Mouse (Mus musculus) limb, embryonic 12.5 days (tissue): ENCODE measurements around the gene Pirb. TPM values are rescaled to one million over a fixed set of nuclear protein-coding genes. Genes with fewer than 3 reads are reported as not detected.
A peak's percentile ranks its signal among the peaks of the same experiment; 100 is the strongest.
"Not testable (repeated sequence)": the region's sequence is repeated elsewhere in the genome, so short reads cannot be mapped to it uniquely, and the experiment has no call there.

Experiments
- ATAC-seq: fragments of 200-750 bp; cut with Nextera tagmentation; 2 replicates; pipeline ENCODE4 v1.8.0; 2017; ENCODE audit warnings: low read depth, moderate TSS enrichment; ENCODE audit not compliant: insufficient number of reproducible peaks, insufficient read depth, low FRiP score, low TSS enrichment
- H3K27ac ChIP-seq: fragments of 300-500 bp; sonication (generic); 2 replicates; pipeline ENCODE4 v1.5.1; 2016; ENCODE audit warnings: mild to moderate bottlenecking, moderate library complexity
- H3K27me3 ChIP-seq: fragments of 300-500 bp; sonication (generic); 2 replicates; pipeline ENCODE4 v1.6.1; 2016; ENCODE audit warnings: mild to moderate bottlenecking, moderate library complexity
- H3K36me3 ChIP-seq: fragments of 300-500 bp; sonication (generic); 2 replicates; pipeline ENCODE4 v1.6.1; 2016; ENCODE audit warnings: mild to moderate bottlenecking, moderate library complexity
- H3K4me1 ChIP-seq: fragments of 300-500 bp; sonication (generic); replicated peaks from 2 replicates; pipeline ENCODE4 v1.6.1; 2016
- H3K4me2 ChIP-seq: fragments of 300-500 bp; sonication (generic); 2 replicates; pipeline ENCODE4 v1.6.1; 2016; ENCODE audit warnings: mild to moderate bottlenecking, moderate library complexity
- H3K4me3 ChIP-seq: fragments of 300-500 bp; sonication (generic); replicated peaks from 2 replicates; pipeline ENCODE4 v1.5.1; 2016; ENCODE audit warnings: mild to moderate bottlenecking
- H3K9ac ChIP-seq: fragments of 300-500 bp; sonication (generic); replicated peaks from 2 replicates; pipeline ENCODE4 v1.6.1; 2016; ENCODE audit warnings: mild to moderate bottlenecking, moderate library complexity
- H3K9me3 ChIP-seq: fragments of 300-500 bp; sonication (generic); 2 replicates; pipeline ENCODE4 v1.6.1; 2016; ENCODE audit warnings: mild to moderate bottlenecking, moderate library complexity
- WGBS: fragments of 180-500 bp; shearing (Covaris S2); methylation state at CpG from one replicate; pipeline ENCODE4 v1.1.7; 2016; 5-methylcytosine and 5-hydroxymethylcytosine counted together
- polyA plus RNA-seq: library from polyadenylated mRNA; unstranded; fragments of >200 nt; fragmentation: Nextera tagmentation; extraction: Ambion mirVana; gene quantifications from 2 replicates; pipeline ENCODE4 v1.2.1, GENCODE M21; 2016

The Pirb gene
- polyA plus RNA-seq, result 0.18 and 0.35 TPM in 2 replicates

DNA sequence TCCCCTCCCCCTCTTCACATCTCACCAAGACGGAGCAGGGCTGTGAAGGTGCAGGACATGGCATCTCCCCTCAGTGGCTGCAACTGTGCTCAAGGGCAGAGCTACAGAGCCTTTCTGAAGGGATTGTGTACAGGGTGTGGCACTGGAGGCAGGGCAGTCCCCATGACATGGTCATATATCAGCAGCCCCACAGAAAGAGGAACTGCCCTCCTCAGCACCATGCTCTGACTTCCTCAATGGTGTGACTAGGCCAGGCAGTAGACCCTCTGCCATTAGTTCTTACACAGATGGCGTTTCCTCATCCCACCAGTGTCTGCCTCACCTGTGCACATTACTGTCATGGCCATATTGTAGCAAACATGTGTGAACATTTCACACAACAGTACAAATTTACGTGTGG, at the start of gene Pirb:
Gene Pirb, minus strand, starts transcription at position 124 of the 400 bp plus-strand sequence.
- not testable (repeated sequence) for H3K27ac ChIP-seq, H3K9me3 ChIP-seq, H3K36me3 ChIP-seq, H3K9ac ChIP-seq, H3K27me3 ChIP-seq, H3K4me2 ChIP-seq, H3K4me3 ChIP-seq, H3K4me1 ChIP-seq, ATAC-seq
- 18% methylated on average over 1 of the region's 3 CpGs for WGBS

- H3K36me3 ChIP-seq, H3K4me1 ChIP-seq, H3K9ac ChIP-seq, H3K4me2 ChIP-seq, ATAC-seq, H3K27me3 ChIP-seq, H3K27ac ChIP-seq, H3K4me3 ChIP-seq, H3K9me3 ChIP-seq: not testable (repeated sequence)
- WGBS, result no CpG with 5 or more reads among the region's 1 CpGs
These were observed 12.5 kb upstream of the Pirb start for GRCm38 (mm10) chr7:3732675-3733074.

- not testable (repeated sequence) for ATAC-seq, H3K9ac ChIP-seq, H3K27ac ChIP-seq, H3K9me3 ChIP-seq, H3K36me3 ChIP-seq, H3K4me2 ChIP-seq, H3K27me3 ChIP-seq, H3K4me3 ChIP-seq, H3K4me1 ChIP-seq
These were observed 5.3 kb upstream of the Pirb start for GRCm38 (mm10) chr7:3725459-3725858.

GRCm38 (mm10) chr7:3715249-3715648, 4.9 kb downstream of the Pirb start:
- no peak overlapping the region for H3K4me2 ChIP-seq
- H3K9ac ChIP-seq, result no peak overlapping the region
- no peak for ATAC-seq
- H3K4me3 ChIP-seq, result no peak overlapping the region
- H3K27me3 ChIP-seq, result no peaks in the 10 kb centered on the region
- no peaks in the 10 kb centered on the region for H3K9me3 ChIP-seq
- no peak overlapping the region for H3K27ac ChIP-seq
- WGBS, result 42% methylated on average over 1 of the region's 1 CpGs
- no peaks in the 10 kb centered on the region for H3K36me3 ChIP-seq
- no peaks in the 10 kb centered on the region for H3K4me1 ChIP-seq

DNA sequence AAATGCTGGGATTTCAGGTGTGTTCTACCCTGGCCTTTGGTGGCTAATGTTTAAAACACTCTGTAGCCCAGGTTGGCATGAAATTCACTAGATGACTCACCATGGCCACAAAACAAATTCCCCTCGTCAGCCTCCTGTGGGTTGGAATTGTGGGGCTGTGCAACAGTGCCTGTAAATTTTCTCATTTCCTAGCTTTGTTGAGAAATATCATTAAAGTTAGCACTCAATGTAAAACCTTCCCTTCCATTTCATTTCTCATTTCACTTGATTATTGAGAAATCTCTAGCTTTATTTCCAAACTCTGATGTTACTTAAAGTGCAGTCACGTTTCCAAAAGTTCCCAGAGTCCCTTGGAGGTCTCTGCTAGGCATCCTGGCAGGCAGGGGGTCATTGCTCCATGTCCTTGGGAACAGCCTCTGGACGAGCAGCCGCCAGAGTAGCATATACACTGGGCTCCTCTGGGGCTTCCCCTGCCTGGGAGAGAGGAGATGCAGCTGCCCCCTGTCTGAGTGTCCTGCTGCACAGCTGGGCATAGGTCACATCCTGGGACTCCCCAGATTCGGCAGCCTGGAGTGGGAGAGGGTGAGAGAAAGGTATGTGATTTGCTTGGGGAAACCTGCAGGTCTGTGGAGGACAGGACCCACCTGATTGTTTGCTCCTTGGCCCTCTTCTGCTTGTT, 7.8 kb downstream of the Pirb start:
- no peaks in the 10 kb centered on the region for H3K27me3 ChIP-seq
- H3K9ac ChIP-seq, result no peak overlapping the region
- H3K9me3 ChIP-seq, result no peaks in the 10 kb centered on the region
- no peak for ATAC-seq
- 42% methylated on average over 5 of the region's 5 CpGs for WGBS
- peaks cover 9% of the 10 kb centered on the region; the same call in 1 of the 2 replicates for H3K36me3 ChIP-seq
- H3K4me2 ChIP-seq, result no peak overlapping the region
- no peak overlapping the region for H3K4me3 ChIP-seq
- no peaks in the 10 kb centered on the region for H3K4me1 ChIP-seq
- H3K27ac ChIP-seq, result no peak overlapping the region

DNA sequence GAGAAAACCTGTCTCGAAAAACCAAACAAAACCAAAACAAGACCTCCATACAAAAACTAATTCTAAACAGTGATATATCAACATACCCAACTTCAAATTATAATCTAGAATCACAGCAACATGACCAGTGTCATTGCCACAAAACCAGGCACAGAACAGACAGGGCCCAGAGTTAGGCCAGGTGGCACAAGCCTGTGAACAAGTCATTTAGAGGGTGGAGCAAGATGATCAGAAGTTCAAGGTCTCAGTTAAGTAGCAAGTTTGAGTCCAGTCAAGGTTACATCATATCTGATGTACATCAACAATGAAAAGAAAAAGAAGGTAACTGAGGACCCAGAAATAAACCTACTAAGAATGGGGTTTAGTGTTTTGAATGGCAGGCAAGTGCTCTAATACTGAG, 11.2 kb downstream of the Pirb start:
- H3K9me3 ChIP-seq, result no peaks in the 10 kb centered on the region
- 82% methylated on average over 1 of the region's 1 CpGs for WGBS
- H3K4me1 ChIP-seq, result peaks cover 13% of the 10 kb centered on the region
- no peak for ATAC-seq
- no peak overlapping the region for H3K27ac ChIP-seq
- no peak overlapping the region for H3K4me3 ChIP-seq
- no peaks in the 10 kb centered on the region for H3K27me3 ChIP-seq
- peaks cover 38% of the 10 kb centered on the region for H3K36me3 ChIP-seq
- no peak overlapping the region for H3K4me2 ChIP-seq
- no peak overlapping the region for H3K9ac ChIP-seq

DNA sequence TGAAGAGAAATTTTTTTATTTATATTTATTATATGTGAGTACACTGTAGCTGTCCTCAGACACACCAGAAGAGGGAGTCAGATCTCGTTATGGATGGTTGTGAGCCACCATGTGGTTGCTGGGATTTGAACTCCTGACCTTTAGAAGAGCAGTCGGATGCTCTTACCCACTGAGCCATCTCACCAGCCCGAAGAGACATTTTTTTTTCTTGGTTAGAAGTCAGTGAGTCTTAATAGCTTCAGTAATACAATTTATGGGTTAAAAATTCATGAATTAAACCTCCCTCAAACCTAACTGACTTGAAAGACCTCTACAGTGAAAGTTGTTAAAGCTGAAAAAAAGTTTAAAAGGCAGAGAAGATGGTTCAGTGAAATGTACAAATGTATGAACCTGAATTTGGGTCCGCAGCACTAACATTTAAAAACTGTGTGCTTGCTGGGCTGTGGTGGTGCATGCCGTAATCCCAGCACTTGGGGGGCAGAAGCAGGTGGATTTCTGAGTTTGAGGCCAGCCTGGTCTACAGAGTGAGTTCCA, 11.7 kb downstream of the Pirb start:
- not testable (repeated sequence) for H3K27ac ChIP-seq, ATAC-seq, H3K9me3 ChIP-seq, H3K4me2 ChIP-seq, H3K9ac ChIP-seq, H3K4me3 ChIP-seq, H3K27me3 ChIP-seq
- 37% methylated on average over 5 of the region's 5 CpGs for WGBS
- Histone ChIP-seq H3K4me1 (peaks cover 13% of the 10 kb centered on the region), H3K36me3 (peaks cover 38% of the 10 kb centered on the region)

DNA sequence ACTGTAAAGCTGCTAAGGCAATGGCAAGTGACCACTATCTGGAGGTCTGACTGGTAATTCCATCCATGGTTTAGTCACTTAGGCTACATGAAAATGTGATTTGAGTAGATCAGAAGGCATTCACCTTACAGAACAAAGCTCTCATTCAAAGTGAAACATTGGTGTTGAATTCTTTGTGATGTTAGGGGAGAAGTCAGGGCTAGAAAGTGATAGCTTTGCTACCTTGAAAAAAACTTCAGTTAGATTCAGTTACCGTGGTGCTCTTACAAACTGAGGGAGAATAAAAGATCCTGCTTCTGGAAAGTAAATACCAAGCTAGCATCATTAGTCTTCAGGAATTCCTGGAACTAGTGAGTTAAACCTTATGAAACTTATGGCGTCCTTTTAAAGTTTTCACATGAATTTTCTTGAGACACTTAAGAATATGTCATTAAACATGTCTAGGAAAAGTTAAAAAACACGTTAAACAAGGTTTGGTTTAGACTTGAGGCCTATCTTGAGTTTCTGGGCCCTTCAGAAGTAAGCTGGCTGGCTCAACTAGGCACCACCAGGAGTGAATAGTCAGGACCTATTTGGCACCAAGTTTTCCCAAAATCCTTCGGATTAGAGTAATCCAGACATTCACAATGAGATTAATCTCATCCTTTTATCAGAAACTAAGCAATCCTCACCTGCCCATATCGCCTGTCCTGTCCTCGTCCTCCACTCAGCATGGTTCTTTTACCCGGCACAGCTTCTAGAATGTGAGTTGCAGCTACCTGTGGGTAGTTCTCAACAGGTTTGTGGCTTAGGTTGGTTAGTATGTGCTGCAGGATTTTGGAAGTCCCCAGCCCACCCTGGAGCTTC, 12.4 kb downstream of the Pirb start:
- H3K9me3 ChIP-seq, result no peaks in the 10 kb centered on the region
- no peak overlapping the region for H3K9ac ChIP-seq
- H3K4me3 ChIP-seq, result no peak overlapping the region
- no peak for ATAC-seq
- H3K4me2 ChIP-seq, result no peak overlapping the region
- H3K36me3 ChIP-seq, result peaks cover 38% of the 10 kb centered on the region
- 26% methylated on average over 7 of the region's 7 CpGs for WGBS
- H3K27me3 ChIP-seq, result no peaks in the 10 kb centered on the region
- H3K4me1 ChIP-seq, result peaks cover 13% of the 10 kb centered on the region
- H3K27ac ChIP-seq, result no peak overlapping the region

- Histone ChIP-seq H3K27ac (no peak overlapping the region), H3K9me3 (no peaks in the 10 kb centered on the region), H3K4me3 (0 out of 2 replicates have a peak overlapping the region, but pooled peaks have one; percentile 81), H3K36me3 (peaks cover 39% of the 10 kb centered on the region), H3K4me2 (peak overlapping the region; percentile 94; the same call in 1 of the 2 replicates), H3K4me1 (peaks cover 13% of the 10 kb centered on the region), H3K9ac (no peak overlapping the region; the same call in 1 of the 2 replicates), H3K27me3 (no peaks in the 10 kb centered on the region)
- 66% methylated on average over 4 of the region's 4 CpGs for WGBS
- ATAC-seq, result no peak
These were observed 13.2 kb downstream of the Pirb start for GRCm38 (mm10) chr7:3707027-3707426.

DNA sequence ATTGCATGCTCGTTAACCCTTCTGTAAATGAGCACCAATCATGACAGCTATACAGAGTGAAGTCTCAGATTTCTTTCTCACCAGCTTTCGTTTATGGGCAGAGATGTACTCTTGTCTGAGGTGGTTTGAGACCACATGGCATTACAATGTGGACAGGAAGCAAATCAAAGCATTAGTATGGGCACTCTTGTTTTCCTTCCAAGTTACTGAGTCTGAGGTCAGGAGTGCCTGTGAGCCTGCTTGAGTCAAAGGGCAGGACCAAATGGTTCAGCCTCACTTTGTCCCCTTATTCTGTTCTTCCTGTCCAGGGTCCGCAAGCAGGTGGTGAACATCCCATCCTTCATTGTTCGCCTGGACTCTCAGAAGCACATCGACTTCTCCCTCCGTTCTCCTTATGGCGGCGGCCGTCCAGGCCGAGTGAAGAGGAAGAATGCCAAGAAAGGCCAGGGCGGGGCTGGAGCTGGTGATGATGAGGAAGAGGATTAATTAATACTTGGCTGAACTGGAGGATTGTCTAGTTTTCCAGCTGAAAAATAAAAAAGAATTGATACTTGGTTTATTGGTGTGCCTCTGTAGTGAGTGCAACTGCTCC, 13.8 kb downstream of the Pirb start:
- H3K4me1 ChIP-seq, result peaks cover 13% of the 10 kb centered on the region
- peaks cover 43% of the 10 kb centered on the region for H3K36me3 ChIP-seq
- H3K27ac ChIP-seq, result 0 out of 2 replicates have a peak overlapping the region, but pooled peaks have one; percentile 35
- peak overlapping the region; percentile 94 for H3K4me2 ChIP-seq
- no peaks in the 10 kb centered on the region for H3K27me3 ChIP-seq
- H3K4me3 ChIP-seq, result peak overlapping the region; percentile 81
- no peaks in the 10 kb centered on the region for H3K9me3 ChIP-seq
- ATAC-seq, result no peak
- H3K9ac ChIP-seq, result peak overlapping the region; percentile 94; the same call in 1 of the 2 replicates
- WGBS, result 64% methylated on average over 11 of the region's 11 CpGs

DNA sequence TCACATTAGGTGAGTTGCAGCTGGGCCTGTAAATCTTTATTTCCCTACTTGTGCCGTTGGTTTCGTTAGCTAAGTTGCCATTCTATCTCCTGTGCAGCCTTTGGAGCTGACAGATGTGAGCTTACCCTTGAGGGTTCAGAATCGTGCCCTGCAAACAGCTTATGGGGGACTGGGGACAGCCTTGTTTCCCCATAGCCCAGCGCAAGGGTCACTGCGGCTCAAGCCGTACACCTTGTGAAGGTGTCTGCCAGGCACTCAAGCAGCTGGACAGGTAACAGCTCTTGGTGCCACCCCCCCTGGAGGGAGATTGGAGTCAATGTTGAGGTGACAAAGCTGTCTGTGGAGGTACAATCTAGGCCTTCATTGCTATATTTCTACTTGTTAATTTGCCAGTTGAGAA, 14.3 kb downstream of the Pirb start:
- H3K27ac ChIP-seq, result 0 out of 2 replicates have a peak overlapping the region, but pooled peaks have one; percentile 35
- H3K4me1 ChIP-seq, result peaks cover 13% of the 10 kb centered on the region
- ATAC-seq, result no peak

More for the DNA sequence above, 14.3 kb downstream of the Pirb start:
- Histone ChIP-seq H3K9ac (peak overlapping the region; percentile 94), H3K4me2 (peak overlapping the region; percentile 94), H3K9me3 (no peaks in the 10 kb centered on the region), H3K4me3 (peak overlapping the region; percentile 81), H3K36me3 (peaks cover 49% of the 10 kb centered on the region), H3K27me3 (no peaks in the 10 kb centered on the region)
- 33% methylated on average over 6 of the region's 6 CpGs for WGBS
